Mouse (Mus musculus) spleen, postnatal 36 days (tissue): Measurements from ENCODE around the gene Pole3.

ENCODE experiments used
- DNase-seq, 2 experiments: peaks; one replicate each; pipeline ENCODE4 v3.0.0; 2022; ENCODE audit warnings: low spot score in 2 of 2, mixed read lengths in 1 of 2

Pole3 gene

GRCm38 (mm10) chr4:62524651-62525488 lies at the start of gene Pole3, which contains the start of gene 4933430I17Rik:
TSS of gene Pole3 (minus strand) at chr4:62525068.
TSS of gene 4933430I17Rik (plus strand) at chr4:62525369.
- peak; percentile 93 to 95 for DNase-seq

DNA sequence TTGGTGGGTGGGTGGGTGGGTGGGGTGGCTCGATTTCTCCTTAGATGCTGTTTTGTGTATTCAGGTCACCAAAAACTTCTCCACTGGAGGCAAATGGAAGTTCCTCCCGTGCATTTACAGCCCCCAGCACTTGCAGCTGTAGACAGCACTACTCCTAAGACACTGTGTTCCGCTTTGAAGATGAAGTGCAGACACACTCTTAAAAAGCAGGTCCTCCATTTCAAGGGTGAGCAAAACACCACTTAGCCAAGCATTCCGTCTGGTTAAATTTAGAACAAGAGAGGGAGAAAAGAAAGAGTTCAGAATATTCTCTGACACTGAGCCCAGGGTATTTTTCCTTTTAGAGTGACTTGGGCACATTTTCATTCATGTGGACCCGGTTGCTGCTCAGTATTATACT lies 45.2 kb upstream of the Pole3 start:
- no peak for DNase-seq

- DNase-seq: no peak
Observed at GRCm38 (mm10) chr4:62569603-62570002, 44.7 kb upstream of the Pole3 start.

- no peak for DNase-seq
Observed at GRCm38 (mm10) chr4:62568359-62568758, 43.5 kb upstream of the Pole3 start.

- no peak for DNase-seq
Observed at GRCm38 (mm10) chr4:62567696-62568095, 42.8 kb upstream of the Pole3 start.

DNA sequence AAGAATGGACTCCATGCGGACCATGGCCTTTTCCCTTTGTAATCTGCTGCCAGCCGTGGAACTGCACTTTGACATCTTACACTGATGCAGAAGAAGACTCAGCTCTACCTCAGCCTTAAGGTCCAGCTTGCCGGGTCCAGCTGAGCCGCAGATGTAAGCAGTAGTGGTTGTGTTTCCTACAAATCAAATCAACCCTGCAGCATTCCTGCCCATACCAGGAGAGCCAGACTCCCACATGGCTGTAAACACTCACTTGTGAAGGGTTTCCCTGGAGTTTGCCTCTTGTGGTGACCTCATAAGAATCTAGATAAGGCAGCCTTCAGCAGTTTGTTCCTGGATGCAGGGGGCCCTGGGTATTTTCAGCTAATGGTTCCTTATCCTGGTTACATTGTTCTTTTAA lies 41.7 kb upstream of the Pole3 start:
- DNase-seq: no peak

GRCm38 (mm10) chr4:62562006-62562405 lies 37.1 kb upstream of the Pole3 start:
- peak; percentile 18 to 33 for DNase-seq

- DNase-seq: no peak
Observed at GRCm38 (mm10) chr4:62561630-62562001, 36.7 kb upstream of the Pole3 start.

DNA sequence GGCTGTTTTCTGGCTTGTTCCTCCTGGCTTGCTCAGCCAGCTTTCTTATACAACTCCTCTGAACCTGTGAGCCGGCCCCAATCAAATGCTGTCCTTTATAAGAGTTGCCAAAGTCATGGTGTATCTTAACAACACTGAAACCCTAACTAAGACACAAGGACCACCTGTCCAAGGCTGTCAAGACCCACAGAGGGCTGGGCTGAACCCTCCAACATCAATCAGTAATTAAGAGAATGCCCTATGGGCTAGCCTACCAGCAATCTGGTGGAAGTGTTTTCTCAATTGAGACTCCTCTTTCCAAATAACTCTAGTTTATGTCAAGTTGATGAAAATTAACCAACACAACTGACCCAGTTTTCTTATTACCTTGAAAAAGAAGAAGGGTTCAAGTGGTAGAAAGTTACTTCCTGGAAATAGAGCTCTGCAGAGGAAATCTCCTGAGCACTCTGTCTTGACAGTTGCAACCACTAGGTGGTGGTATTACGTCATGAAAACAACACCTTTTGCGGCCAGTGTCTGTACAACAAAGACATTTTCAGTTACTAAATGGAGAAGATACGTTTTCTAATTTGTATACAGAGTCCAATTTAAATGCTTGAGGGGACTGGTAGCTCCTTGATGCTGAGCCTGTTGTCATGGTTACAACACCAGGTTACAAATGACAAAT lies 36.2 kb upstream of the Pole3 start:
- DNase-seq: peak; percentile 80 to 86

GRCm38 (mm10) chr4:62559797-62560329 lies 35.0 kb upstream of the Pole3 start, which contains the start of gene Rgs3:
TSS of gene Rgs3 (plus strand) at chr4:62559847.
- no peak for DNase-seq

DNA sequence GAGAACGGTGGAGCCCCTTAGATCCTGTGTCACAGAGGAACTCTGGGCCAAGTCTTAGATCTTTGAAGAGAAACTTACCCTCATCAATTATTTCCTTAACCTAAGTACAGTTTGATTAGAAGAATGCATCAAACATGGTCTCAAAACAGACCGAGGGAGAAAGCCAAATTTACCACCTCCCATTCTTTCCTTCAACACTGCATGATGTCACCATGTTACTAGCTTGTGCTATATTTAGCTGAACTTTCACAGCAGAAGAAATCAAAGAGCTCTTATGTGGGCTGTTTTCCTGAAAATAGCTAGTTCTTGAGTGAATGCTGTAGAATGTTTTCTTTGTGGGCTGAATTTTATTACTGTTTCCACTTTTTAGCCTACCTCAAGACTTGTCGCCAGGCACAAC lies 32.6 kb upstream of the Pole3 start:
- no peak for DNase-seq

- peak in 1 of 2 experiments; percentile 4 for DNase-seq
Observed at GRCm38 (mm10) chr4:62551966-62552365, 27.1 kb upstream of the Pole3 start.

DNA sequence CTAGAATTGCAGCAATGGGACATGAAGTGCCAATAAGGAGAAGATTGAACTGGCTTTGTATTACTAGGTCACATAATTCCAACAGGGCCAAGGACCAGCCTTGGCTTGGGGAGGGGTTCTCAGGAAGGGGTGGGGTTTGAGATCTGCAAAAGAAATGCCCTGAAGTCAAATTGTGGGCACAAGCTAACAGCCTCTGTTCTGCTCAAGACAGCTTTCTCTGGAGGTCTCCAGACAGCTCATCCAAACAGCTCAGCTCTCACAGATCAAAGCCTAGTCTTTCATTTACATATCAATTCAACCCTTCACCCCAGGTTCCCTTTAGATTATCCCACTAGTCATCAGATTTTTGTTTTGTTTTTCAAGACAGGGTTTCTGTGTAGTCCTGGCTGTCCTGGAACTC lies 19.9 kb upstream of the Pole3 start:
- DNase-seq: no peak

- DNase-seq: no peak
Observed at GRCm38 (mm10) chr4:62543782-62544181, 18.9 kb upstream of the Pole3 start.

DNA sequence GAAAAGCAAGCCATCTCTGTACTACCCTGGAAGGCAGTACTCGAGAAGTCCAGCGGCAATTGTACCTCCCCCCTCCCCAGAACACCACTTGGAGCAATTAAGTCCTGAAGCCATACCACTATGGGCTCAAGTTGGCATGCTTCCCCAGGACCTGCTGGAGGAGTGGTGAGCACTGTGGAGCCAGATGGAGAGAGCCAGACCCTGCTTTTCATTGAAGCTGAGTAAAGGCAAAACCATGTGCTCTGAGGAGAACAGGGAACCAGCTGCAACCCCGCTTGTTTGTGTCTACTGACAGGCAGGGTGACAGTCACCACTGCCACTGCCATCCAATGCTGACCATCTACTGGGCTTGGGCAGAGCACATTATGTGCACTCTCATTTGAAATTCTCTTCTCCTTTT lies 16.9 kb upstream of the Pole3 start:
- DNase-seq: no peak

GRCm38 (mm10) chr4:62533729-62534128 lies 8.9 kb upstream of the Pole3 start:
- DNase-seq: no peak

DNA sequence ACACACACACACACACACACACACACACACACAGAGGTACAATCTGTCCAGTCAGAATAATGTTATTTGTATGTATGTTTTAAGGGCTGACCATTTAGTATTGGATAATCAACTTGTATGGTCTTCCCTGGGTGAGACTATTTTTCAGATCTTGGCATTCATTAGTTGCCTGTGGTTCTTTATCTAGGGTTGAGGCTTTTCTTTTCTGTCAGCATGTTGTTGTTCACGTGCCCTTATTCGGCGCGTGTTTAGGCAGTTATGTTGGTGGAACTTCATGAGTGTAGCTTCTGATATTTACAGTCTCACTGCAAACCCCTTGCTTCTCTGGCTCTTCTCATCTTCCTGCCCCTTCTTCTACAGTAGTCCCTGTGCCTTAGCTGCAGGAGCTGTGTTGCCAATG lies 2.8 kb upstream of the Pole3 start:
- no peak for DNase-seq

DNA sequence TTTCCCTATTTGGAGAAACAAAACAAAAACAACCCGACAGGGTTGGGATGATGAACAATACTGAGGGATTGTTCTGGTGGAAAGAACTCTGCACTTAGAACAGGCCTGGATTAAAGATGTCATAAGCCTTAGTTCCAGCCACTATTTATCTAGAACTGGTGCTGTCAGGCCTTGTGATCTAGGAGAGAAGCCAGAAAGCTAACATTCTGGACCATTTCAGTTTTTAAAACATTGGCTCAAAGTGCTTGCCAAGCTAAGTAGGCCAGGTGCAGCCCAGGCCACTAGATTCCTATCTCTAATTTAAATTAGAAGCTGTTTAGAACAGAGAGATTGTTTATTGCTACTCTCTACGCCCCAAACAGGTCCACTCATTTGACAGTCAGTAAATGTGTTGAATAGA lies 1.4 kb upstream of the Pole3 start:
- no peak for DNase-seq

DNA sequence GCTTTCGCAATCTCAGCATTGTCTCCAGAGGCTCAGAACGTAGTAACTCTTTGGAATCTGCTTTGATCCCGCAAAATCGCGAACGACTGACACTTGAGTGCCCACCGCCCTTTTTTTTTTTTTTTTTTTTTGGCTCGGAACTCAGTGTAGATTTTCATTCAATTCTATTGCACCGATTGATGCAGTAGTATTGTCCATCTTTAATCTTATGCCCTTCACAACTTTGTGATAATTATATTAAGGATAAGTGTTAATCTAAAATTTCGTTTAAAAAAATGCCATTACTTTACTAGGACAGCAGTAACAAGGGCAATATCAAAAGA lies 582 bp upstream of the Pole3 start:
- no peak for DNase-seq

GRCm38 (mm10) chr4:62520892-62521400 lies 3.9 kb downstream of the Pole3 start:
- no peak for DNase-seq

DNA sequence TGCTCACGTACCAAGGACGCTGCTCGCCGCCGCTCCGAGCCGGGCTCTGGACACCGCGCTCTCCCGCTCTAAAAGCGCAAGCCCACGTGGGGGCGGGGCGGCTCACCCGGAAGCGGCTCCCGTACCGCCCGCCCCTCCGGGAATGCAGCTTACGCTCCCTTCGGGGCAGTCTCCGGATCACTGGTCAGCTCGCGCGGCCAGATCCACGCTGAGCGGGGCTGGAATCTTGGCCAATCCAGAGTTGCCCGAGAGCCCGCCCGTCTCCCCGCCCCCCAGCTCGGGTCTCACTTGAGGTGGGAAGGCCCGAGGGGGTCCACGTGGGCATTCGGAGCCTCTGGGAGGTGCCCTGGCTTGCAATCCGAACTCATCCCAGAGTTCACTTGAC lies 5.0 kb downstream of the Pole3 start, which contains the start of gene Alad:
Gene Alad (minus strand): TSS at position 70 of the 385 bp plus-strand sequence.
- DNase-seq: peak; percentile 76 to 80

DNA sequence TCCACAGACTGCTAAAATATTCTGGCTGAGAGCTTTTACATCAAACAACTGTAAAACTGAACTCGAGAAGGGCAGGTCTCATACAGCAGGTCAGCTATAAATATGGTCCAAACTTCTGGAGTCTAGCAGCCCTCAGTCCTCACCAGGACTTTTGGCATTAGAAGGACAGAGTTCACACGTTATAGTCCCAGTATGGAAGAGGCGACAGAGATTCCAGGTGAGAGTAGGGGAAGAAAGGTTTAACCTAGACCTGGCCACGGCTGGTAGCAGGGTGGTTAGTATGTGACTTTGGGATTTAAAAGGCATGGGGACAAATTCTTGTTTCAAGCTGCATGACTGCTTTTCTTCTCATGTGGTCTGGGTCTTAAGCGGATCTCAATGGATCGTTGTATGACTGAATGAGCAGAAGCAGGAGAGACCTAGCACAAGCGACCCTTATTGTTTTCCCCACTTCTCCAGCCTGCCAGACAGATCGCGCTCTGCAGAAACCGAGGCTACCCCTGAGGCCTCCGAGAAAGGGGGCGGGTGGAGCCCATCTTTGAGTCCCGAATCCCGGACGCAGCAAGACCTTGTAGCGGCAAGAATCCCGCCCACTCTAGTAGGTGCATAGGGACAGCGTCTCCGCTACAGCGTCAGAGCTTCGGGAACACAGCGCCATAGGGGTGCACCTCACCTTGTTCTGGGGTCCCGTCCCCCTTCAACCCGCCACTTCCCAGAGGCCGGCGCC lies 5.6 kb downstream of the Pole3 start:
- no peak for DNase-seq
